Comparison of ENCODE assay signal across 10 mouse cellular contexts in the genomic region with DNA sequence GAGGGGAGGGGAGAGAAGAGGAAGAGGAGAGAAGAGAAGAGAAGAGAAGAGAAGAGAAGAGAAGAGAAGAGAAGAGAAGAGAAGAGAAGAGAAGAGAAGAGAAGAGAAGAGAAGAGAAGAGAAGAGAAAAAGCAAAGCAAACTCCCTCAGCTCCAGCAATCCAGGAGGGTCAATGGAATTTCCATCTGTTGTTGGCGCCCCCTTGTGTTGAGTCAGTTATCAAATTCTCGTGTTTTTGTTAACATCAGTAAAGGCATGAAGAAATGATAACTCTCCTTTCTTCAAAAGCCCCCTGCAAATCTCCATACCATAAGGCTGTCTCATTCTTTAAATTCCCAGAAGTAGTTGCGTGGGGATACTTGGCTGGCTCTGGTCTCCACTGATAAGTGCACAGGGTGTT. TPM values are rescaled to one million over a fixed set of nuclear protein-coding genes. Genes with fewer than 3 reads are reported as not detected.
DNase-seq lines count a peak whose midpoint lies in the region; ATAC-seq lines count a peak whose summit lies in the region.
"Had no signal": no experiment of that assay in that cellular context is flagged by ENCODE, and none has a peak within 500 bp of the region (broad histone marks: within the 10 kb centered on the region; RNA-seq: fewer than 3 reads in every experiment).

No protein-coding gene starts in this region.

- no peaks in the 10 kb centered on the region for H3K4me1 ChIP-seq in intestine, embryonic 14.5 days (replicated peaks; ENCODE audit: control insufficient read depth, insufficient read depth, low read length)
- H3K4me1 ChIP-seq in intestine, embryonic 15.5 days (replicated peaks), result no peaks in the 10 kb centered on the region
- H3K4me1 ChIP-seq: embryonic facial prominence, embryonic 15.5 days; neural tube, embryonic 12.5 days had no signal

- H3K4me2 ChIP-seq in intestine, embryonic 14.5 days (ENCODE audit: low read length), result no peak overlapping the region
- no peak overlapping the region for H3K4me2 ChIP-seq in intestine, embryonic 15.5 days (replicated peaks)
- H3K4me2 ChIP-seq: embryonic facial prominence, embryonic 15.5 days; neural tube, embryonic 12.5 days had no signal

- DNase-seq in intestine, embryonic 14.5 days (ENCODE audit: low spot score), result peak; percentile 82
- peak; percentile 75 for DNase-seq in R1 (ENCODE audit: low read depth, low spot score)
- DNase-seq in cerebellum, postnatal 4 days (ENCODE audit: low spot score in 2 of 2), result peak; percentile 45 to 76
- peak; percentile 88 to 91 for DNase-seq in left cerebral cortex, postnatal 14 days (ENCODE audit: low spot score in 2 of 2)
- peak; percentile 39 for DNase-seq in retina, adult 2 months (ENCODE audit: low read depth, low spot score)
- peak; percentile 68 to 69 for DNase-seq in urinary bladder, postnatal 36 days (ENCODE audit: low spot score in 2 of 2)

- H3K9ac ChIP-seq in intestine, embryonic 14.5 days (ENCODE audit: low read length), result no peak overlapping the region
- no peak overlapping the region for H3K9ac ChIP-seq in intestine, embryonic 15.5 days
- H3K9ac ChIP-seq: embryonic facial prominence, embryonic 15.5 days; neural tube, embryonic 12.5 days had no signal

- no peaks in the 10 kb centered on the region for H3K27me3 ChIP-seq in intestine, embryonic 14.5 days (replicated peaks; ENCODE audit: control insufficient read depth, insufficient read depth, low read length)
- no peaks in the 10 kb centered on the region for H3K27me3 ChIP-seq in intestine, embryonic 15.5 days (replicated peaks)
- H3K27me3 ChIP-seq: embryonic facial prominence, embryonic 15.5 days; neural tube, embryonic 12.5 days had no signal

- ATAC-seq in intestine, embryonic 14.5 days (replicated peaks; ENCODE audit: low FRiP score, low TSS enrichment, low read depth), result no peak
- ATAC-seq in intestine, embryonic 15.5 days, result no peak
- peak; percentile 42 to 49; a peak in 2 of 4 replicates for ATAC-seq in hematopoietic stem cell, adult 5-6 weeks (replicated peaks in 1 of 2; ENCODE audit: insufficient read depth in 1 of 2, low FRiP score in 2 of 2, low TSS enrichment in 1 of 2, low read depth in 1 of 2, poor library complexity in 2 of 2, severe bottlenecking in 2 of 2)

- intact Hi-C loops in left cerebral cortex, postnatal 14 days (cut with DNase I), result loop anchor here (5.0 to 10.0 kb wide), 2 partner anchors 137 to 525 kb away; no protein-coding TSS in a partner anchor

- no peaks in the 10 kb centered on the region for H3K36me3 ChIP-seq in intestine, embryonic 14.5 days (ENCODE audit: control insufficient read depth, insufficient read depth, low read length)
- no peaks in the 10 kb centered on the region for H3K36me3 ChIP-seq in intestine, embryonic 15.5 days
- H3K36me3 ChIP-seq: embryonic facial prominence, embryonic 15.5 days; neural tube, embryonic 12.5 days had no signal

- H3K4me3 ChIP-seq in intestine, embryonic 14.5 days (ENCODE audit: low read depth, low read length), result no peak overlapping the region
- H3K4me3 ChIP-seq in intestine, embryonic 15.5 days (replicated peaks), result no peak overlapping the region
- H3K4me3 ChIP-seq: embryonic facial prominence, embryonic 15.5 days; neural tube, embryonic 12.5 days had no signal

- WGBS in intestine, embryonic 14.5 days, result 11% methylated on average over 3 of the region's 3 CpGs
- WGBS in intestine, embryonic 15.5 days, result 19% methylated on average over 3 of the region's 3 CpGs

- H3K9me3 ChIP-seq in intestine, embryonic 14.5 days (ENCODE audit: control insufficient read depth, low read length), result no peaks in the 10 kb centered on the region
- no peaks in the 10 kb centered on the region for H3K9me3 ChIP-seq in intestine, embryonic 15.5 days
- H3K9me3 ChIP-seq: embryonic facial prominence, embryonic 15.5 days; neural tube, embryonic 12.5 days had no signal

- no peak overlapping the region for H3K27ac ChIP-seq in intestine, embryonic 14.5 days (ENCODE audit: low read depth)
- H3K27ac ChIP-seq in intestine, embryonic 15.5 days, result no peak overlapping the region
- H3K27ac ChIP-seq: embryonic facial prominence, embryonic 15.5 days; neural tube, embryonic 12.5 days had no signal

RNA-seq across cellular contexts. Expression of a gene that starts 37.1 kb away (rescaled TPM):
- 2.5 and 3.3 TPM in 2 replicates for polyA plus RNA-seq in intestine, embryonic 14.5 days (2014; fragmentation: Nextera tagmentation; extraction: Ambion mirVana)
- polyA plus RNA-seq in intestine, embryonic 15.5 days (2015; fragmentation: Nextera tagmentation; extraction: Ambion mirVana), result 2.1 and 2.7 TPM in 2 replicates
- total RNA-seq in hematopoietic stem cell, adult 5-6 weeks (2017), result not detected in 2 replicates
- under 1 TPM in 1 of 2 experiments, not detected in 1; 0.20 TPM for total RNA-seq in left cerebral cortex, postnatal 14 days (2021)
- polyA plus RNA-seq: neural tube, embryonic 12.5 days had no signal

RNA-seq across cellular contexts. Expression of a gene that starts 38.0 kb away (rescaled TPM):
- polyA plus RNA-seq in intestine, embryonic 14.5 days (2014; fragmentation: Nextera tagmentation; extraction: Ambion mirVana), result 107 and 113 TPM in 2 replicates
- 132 and 135 TPM in 2 replicates for polyA plus RNA-seq in intestine, embryonic 15.5 days (2015; fragmentation: Nextera tagmentation; extraction: Ambion mirVana)
- 47.6 and 154 TPM in 2 replicates for total RNA-seq in hematopoietic stem cell, adult 5-6 weeks (2017)
- total RNA-seq in left cerebral cortex, postnatal 14 days (2021), result 10 to 100 TPM; 45.8 to 50.8 TPM

Comparison
In these comparisons a context has a peak if more than half of its experiments do, and no peak if none do; other contexts are left out.
1. ATAC-seq: peak in hematopoietic stem cell, adult 5-6 weeks (2 of 2); none in intestine, embryonic 14.5 days (single experiment) and intestine, embryonic 15.5 days (single experiment).
2. DNase-seq: peak in every context shown above with its lines; median percentile 90 in left cerebral cortex, postnatal 14 days; 82 in intestine, embryonic 14.5 days; 75 in R1; 68 in urinary bladder, postnatal 36 days; 60 in cerebellum, postnatal 4 days; 39 in retina, adult 2 months.